Mouse (Mus musculus) lung, embryonic 15.5 days (tissue): ENCODE measurements around the gene Vwc2. TPM values are rescaled to one million over a fixed set of nuclear protein-coding genes. Genes with fewer than 3 reads are reported as not detected.

ENCODE experiments used
- ATAC-seq: fragments of 200-750 bp; cut with Nextera tagmentation; 2 replicates; pipeline ENCODE4 v1.8.0; 2017; ENCODE audit warnings: moderate number of reproducible peaks, borderline replicate concordance; ENCODE audit not compliant: low FRiP score, low TSS enrichment; ENCODE audit errors: extremely low read depth
- H3K27ac ChIP-seq: fragments of 300-500 bp; sonication (generic); 2 replicates; pipeline ENCODE4 v1.5.1; 2015; ENCODE audit warnings: moderate library complexity, mild to moderate bottlenecking, inconsistent platforms
- H3K27me3 ChIP-seq: fragments of 300-500 bp; sonication (generic); 2 replicates; pipeline ENCODE4 v1.6.1; 2015; ENCODE audit warnings: inconsistent platforms
- H3K36me3 ChIP-seq: fragments of 300-500 bp; sonication (generic); 2 replicates; pipeline ENCODE4 v1.6.1; 2015; ENCODE audit warnings: inconsistent platforms
- H3K4me1 ChIP-seq: fragments of 300-500 bp; sonication (generic); 2 replicates; pipeline ENCODE4 v1.6.1; 2015; ENCODE audit warnings: inconsistent platforms
- H3K4me2 ChIP-seq: fragments of 300-500 bp; sonication (generic); 2 replicates; pipeline ENCODE4 v1.6.1; 2015; ENCODE audit warnings: inconsistent platforms, mild to moderate bottlenecking, moderate library complexity
- H3K4me3 ChIP-seq: fragments of 300-500 bp; sonication (generic); 2 replicates; pipeline ENCODE4 v1.5.1; 2015; ENCODE audit warnings: mild to moderate bottlenecking, inconsistent platforms
- H3K9ac ChIP-seq: fragments of 300-500 bp; sonication (generic); 2 replicates; pipeline ENCODE4 v1.6.1; 2015; ENCODE audit warnings: inconsistent platforms
- H3K9me3 ChIP-seq: fragments of 300-500 bp; sonication (generic); 2 replicates; pipeline ENCODE4 v1.6.1; 2016; ENCODE audit warnings: inconsistent platforms
- WGBS: fragments of 180-500 bp; shearing (Covaris S2); methylation state at CpG from one replicate; pipeline ENCODE4 v1.1.7; 2015; 5-methylcytosine and 5-hydroxymethylcytosine counted together
- polyA plus RNA-seq: library from polyadenylated mRNA; unstranded; fragments of >200 nt; fragmentation: Nextera tagmentation; extraction: Ambion mirVana; gene quantifications from 2 replicates; pipeline ENCODE4 v1.2.1, GENCODE M21; 2015

The Vwc2 gene
- polyA plus RNA-seq, 1 experiment from 2014 or later, result 1.7 TPM

- no peak for ATAC-seq
- WGBS, result 71% methylated on average over 1 of the region's 1 CpGs
Observed at GRCm38 (mm10) chr11:11257348-11257747, 143.3 kb downstream of the Vwc2 start.

GRCm38 (mm10) chr11:11280128-11280527 lies 166.1 kb downstream of the Vwc2 start:
- Histone ChIP-seq H3K4me1 (no peaks in the 10 kb centered on the region), H3K9ac (no peak overlapping the region), H3K27ac (no peak overlapping the region), H3K9me3 (no peaks in the 10 kb centered on the region), H3K4me2 (no peak overlapping the region), H3K27me3 (no peaks in the 10 kb centered on the region), H3K4me3 (no peak overlapping the region), H3K36me3 (no peaks in the 10 kb centered on the region)
- ATAC-seq, result no peak

More at GRCm38 (mm10) chr11:11257348-11257747, 143.3 kb downstream of the Vwc2 start:
- Histone ChIP-seq H3K9me3 (no peaks in the 10 kb centered on the region), H3K4me3 (no peak overlapping the region), H3K4me1 (no peaks in the 10 kb centered on the region), H3K36me3 (no peaks in the 10 kb centered on the region), H3K9ac (no peak overlapping the region), H3K27ac (no peak overlapping the region), H3K4me2 (no peak overlapping the region), H3K27me3 (no peaks in the 10 kb centered on the region)

GRCm38 (mm10) chr11:11283512-11283911 lies 169.5 kb downstream of the Vwc2 start:
- H3K9ac ChIP-seq, result no peak overlapping the region
- no peaks in the 10 kb centered on the region for H3K27me3 ChIP-seq
- ATAC-seq, result no peak
- no peaks in the 10 kb centered on the region for H3K9me3 ChIP-seq
- WGBS, result 79% methylated on average over 3 of the region's 3 CpGs
- H3K4me2 ChIP-seq, result no peak overlapping the region
- H3K4me1 ChIP-seq, result no peaks in the 10 kb centered on the region
- no peak overlapping the region for H3K4me3 ChIP-seq
- H3K36me3 ChIP-seq, result no peaks in the 10 kb centered on the region
- no peak overlapping the region for H3K27ac ChIP-seq
